Mouse (Mus musculus): Measurements from ENCODE around the gene Btbd11. TPM values are rescaled to one million over a fixed set of nuclear protein-coding genes. Genes with fewer than 3 reads are reported as not detected.
A peak's percentile ranks its signal among the peaks of the same experiment; 100 is the strongest.
"Not testable (repeated sequence)": the region's sequence is repeated elsewhere in the genome, so short reads cannot be mapped to it uniquely, and the experiment has no call there.

Btbd11 gene
- total and polyA plus RNA-seq, 2 experiments, result 0.55 to 0.92 TPM

DNA sequence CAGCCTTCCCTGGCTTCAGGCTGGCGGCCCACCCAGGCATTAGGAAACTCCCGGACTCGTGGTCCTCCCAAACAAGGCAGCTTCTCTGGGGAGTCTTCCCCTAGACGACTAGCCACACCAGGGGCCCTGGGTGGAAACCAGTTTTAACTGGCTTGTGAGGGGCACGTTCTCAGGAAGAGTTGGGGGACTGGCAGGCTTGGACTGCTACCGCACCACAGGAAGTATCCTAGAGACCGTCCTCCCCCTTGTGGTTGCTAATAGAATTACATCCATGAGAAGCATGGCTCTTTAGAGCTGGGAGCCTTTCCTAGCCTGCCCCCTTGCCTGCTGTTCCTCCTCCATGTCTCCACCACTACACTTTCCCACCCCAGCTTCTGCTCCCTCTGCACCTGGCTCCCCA lies 265.1 kb downstream of the Btbd11 start:
- H3K4me3 ChIP-seq (ENCODE audit: insufficient read depth, low read depth, low read length), result no peak overlapping the region
- no peaks in the 10 kb centered on the region for H3K4me1 ChIP-seq (ENCODE audit: control insufficient read depth, insufficient read depth, low read length)
- no peaks in the 10 kb centered on the region for H3K27me3 ChIP-seq (ENCODE audit: control insufficient read depth, insufficient read depth, low read length)
- no peaks in the 10 kb centered on the region for H3K36me3 ChIP-seq (ENCODE audit: control insufficient read depth, insufficient read depth, low read length)
- H3K27ac ChIP-seq (replicated peaks; ENCODE audit: insufficient read depth, low read depth, low read length), result no peak overlapping the region
- WGBS, result 38% methylated on average over 7 of the region's 7 CpGs
- H3K79me2 ChIP-seq (ENCODE audit: control insufficient read depth, insufficient read depth, low read length), result no peaks in the 10 kb centered on the region
- H3K9ac ChIP-seq (ENCODE audit: low read depth, low read length), result no peak overlapping the region
- peak; percentile 26 for DNase-seq (ENCODE audit: extremely low read depth, low read depth, low spot score)
- TF ChIP-seq POLR2A (IDR thresholded peaks at IDR 0.05; ENCODE audit: extremely low read depth, insufficient read depth, low read length), result no peak
- peak; percentile 69 for TF ChIP-seq CTCF (IDR thresholded peaks at IDR 0.05; ENCODE audit: low read depth, low read length)

- TF ChIP-seq CTCF (IDR thresholded peaks at IDR 0.05; ENCODE audit: low read depth, low read length) (no peak), POLR2A (IDR thresholded peaks at IDR 0.05; ENCODE audit: extremely low read depth, insufficient read depth, low read length) (no peak)
- Histone ChIP-seq H3K4me3 (ENCODE audit: insufficient read depth, low read depth, low read length) (no peak overlapping the region), H3K9ac (ENCODE audit: low read depth, low read length) (no peak overlapping the region), H3K36me3 (ENCODE audit: control insufficient read depth, insufficient read depth, low read length) (no peaks in the 10 kb centered on the region), H3K79me2 (ENCODE audit: control insufficient read depth, insufficient read depth, low read length) (no peaks in the 10 kb centered on the region), H3K4me1 (ENCODE audit: control insufficient read depth, insufficient read depth, low read length) (no peaks in the 10 kb centered on the region), H3K27ac (replicated peaks; ENCODE audit: insufficient read depth, low read depth, low read length) (no peak overlapping the region), H3K27me3 (ENCODE audit: control insufficient read depth, insufficient read depth, low read length) (no peaks in the 10 kb centered on the region)
- 68% methylated on average over 4 of the region's 4 CpGs for WGBS
- DNase-seq (ENCODE audit: extremely low read depth, low read depth, low spot score), result no peak
Observed at GRCm38 (mm10) chr10:85655881-85656280, 269.3 kb downstream of the Btbd11 start.

DNA sequence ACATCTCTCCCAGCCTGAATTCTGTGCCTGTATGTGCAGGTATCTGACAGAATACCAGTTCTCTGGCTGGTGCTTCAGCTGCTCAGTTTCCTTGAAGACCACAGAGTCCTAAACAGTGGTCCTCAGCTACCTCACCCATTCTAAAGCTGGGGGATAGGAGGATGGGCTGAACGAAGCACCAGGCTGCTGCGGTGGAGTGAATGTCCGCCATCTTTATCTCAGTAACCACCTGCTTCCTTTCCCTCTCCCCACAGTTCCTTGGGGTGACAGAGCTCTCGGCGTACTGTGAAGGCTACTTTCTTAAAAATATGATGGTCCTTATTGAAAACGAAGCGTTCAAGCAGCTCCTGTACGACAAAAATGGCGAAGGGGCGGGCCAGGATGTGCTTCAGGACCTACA lies 271.3 kb downstream of the Btbd11 start:
- no peak overlapping the region for H3K4me3 ChIP-seq (ENCODE audit: insufficient read depth, low read depth, low read length)
- 84% methylated on average over 10 of the region's 10 CpGs for WGBS

GRCm38 (mm10) chr10:85673512-85673921 lies 286.9 kb downstream of the Btbd11 start:
- no peaks in the 10 kb centered on the region for H3K36me3 ChIP-seq (ENCODE audit: control insufficient read depth, insufficient read depth, low read length)
- H3K27ac ChIP-seq (replicated peaks; ENCODE audit: insufficient read depth, low read depth, low read length), result no peak overlapping the region
- H3K4me3 ChIP-seq (ENCODE audit: insufficient read depth, low read depth, low read length), result no peak overlapping the region
- no peak for DNase-seq (ENCODE audit: extremely low read depth, low read depth, low spot score)
- no peak overlapping the region for H3K9ac ChIP-seq (ENCODE audit: low read depth, low read length)
- no peaks in the 10 kb centered on the region for H3K79me2 ChIP-seq (ENCODE audit: control insufficient read depth, insufficient read depth, low read length)
- 83% methylated on average over 8 of the region's 8 CpGs for WGBS
- TF ChIP-seq CTCF (IDR thresholded peaks at IDR 0.05; ENCODE audit: low read depth, low read length) (no peak), POLR2A (IDR thresholded peaks at IDR 0.05; ENCODE audit: extremely low read depth, insufficient read depth, low read length) (no peak)
- no peaks in the 10 kb centered on the region for H3K4me1 ChIP-seq (ENCODE audit: control insufficient read depth, insufficient read depth, low read length)
- no peaks in the 10 kb centered on the region for H3K27me3 ChIP-seq (ENCODE audit: control insufficient read depth, insufficient read depth, low read length)

More for the DNA sequence above, 271.3 kb downstream of the Btbd11 start:
- Histone ChIP-seq H3K79me2 (ENCODE audit: control insufficient read depth, insufficient read depth, low read length) (no peaks in the 10 kb centered on the region), H3K4me1 (ENCODE audit: control insufficient read depth, insufficient read depth, low read length) (no peaks in the 10 kb centered on the region), H3K27ac (replicated peaks; ENCODE audit: insufficient read depth, low read depth, low read length) (no peak overlapping the region), H3K9ac (ENCODE audit: low read depth, low read length) (no peak overlapping the region), H3K36me3 (ENCODE audit: control insufficient read depth, insufficient read depth, low read length) (no peaks in the 10 kb centered on the region), H3K27me3 (ENCODE audit: control insufficient read depth, insufficient read depth, low read length) (no peaks in the 10 kb centered on the region)
- DNase-seq (ENCODE audit: extremely low read depth, low read depth, low spot score), result no peak
- TF ChIP-seq CTCF (IDR thresholded peaks at IDR 0.05; ENCODE audit: low read depth, low read length) (no peak), POLR2A (IDR thresholded peaks at IDR 0.05; ENCODE audit: extremely low read depth, insufficient read depth, low read length) (no peak)

GRCm38 (mm10) chr10:85678635-85679034 lies 292.0 kb downstream of the Btbd11 start:
- H3K4me3 ChIP-seq (ENCODE audit: insufficient read depth, low read depth, low read length), result no peak overlapping the region
- peak; percentile 13 for DNase-seq (ENCODE audit: extremely low read depth, low read depth, low spot score)
- WGBS, result 24% methylated on average over 4 of the region's 4 CpGs
- no peak overlapping the region for H3K27ac ChIP-seq (replicated peaks; ENCODE audit: insufficient read depth, low read depth, low read length)
- TF ChIP-seq POLR2A (IDR thresholded peaks at IDR 0.05; ENCODE audit: extremely low read depth, insufficient read depth, low read length), result no peak
- TF ChIP-seq CTCF (IDR thresholded peaks at IDR 0.05; ENCODE audit: low read depth, low read length), result peak; percentile 57
- H3K4me1 ChIP-seq (ENCODE audit: control insufficient read depth, insufficient read depth, low read length), result no peaks in the 10 kb centered on the region
- no peaks in the 10 kb centered on the region for H3K36me3 ChIP-seq (ENCODE audit: control insufficient read depth, insufficient read depth, low read length)
- H3K79me2 ChIP-seq (ENCODE audit: control insufficient read depth, insufficient read depth, low read length), result no peaks in the 10 kb centered on the region
- H3K27me3 ChIP-seq (ENCODE audit: control insufficient read depth, insufficient read depth, low read length), result no peaks in the 10 kb centered on the region
- no peak overlapping the region for H3K9ac ChIP-seq (ENCODE audit: low read depth, low read length)

- DNase-seq (ENCODE audit: extremely low read depth, low read depth, low spot score), result no peak
Observed at GRCm38 (mm10) chr10:85682446-85682845, 295.8 kb downstream of the Btbd11 start.

DNA sequence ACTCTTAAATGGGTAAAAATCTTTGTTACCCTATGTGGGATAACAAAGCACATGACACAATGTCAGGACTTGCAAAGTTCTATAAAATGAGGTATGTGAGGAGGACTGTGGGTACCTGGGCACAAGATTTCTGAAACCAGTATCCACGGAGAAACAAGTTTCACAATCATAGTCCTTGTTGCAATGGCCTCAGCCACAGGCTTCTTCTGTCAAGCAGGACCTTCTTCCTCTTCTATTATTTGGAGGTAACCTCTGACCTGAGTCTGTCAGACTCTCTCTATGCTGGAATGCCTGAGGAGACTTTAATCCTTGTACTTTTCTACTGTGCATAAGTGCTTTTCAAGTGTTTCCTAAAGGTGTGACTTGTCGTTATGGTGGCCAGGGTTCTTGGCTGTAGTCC lies 307.8 kb downstream of the Btbd11 start:
- not testable (repeated sequence) for H3K4me3 ChIP-seq (ENCODE audit: insufficient read depth, low read depth, low read length); H3K36me3 ChIP-seq (ENCODE audit: control insufficient read depth, insufficient read depth, low read length); H3K9ac ChIP-seq (ENCODE audit: low read depth, low read length); H3K79me2 ChIP-seq (ENCODE audit: control insufficient read depth, insufficient read depth, low read length); H3K4me1 ChIP-seq (ENCODE audit: control insufficient read depth, insufficient read depth, low read length); DNase-seq (ENCODE audit: extremely low read depth, low read depth, low spot score); H3K27me3 ChIP-seq (ENCODE audit: control insufficient read depth, insufficient read depth, low read length); H3K27ac ChIP-seq (replicated peaks; ENCODE audit: insufficient read depth, low read depth, low read length)
- 69% methylated on average over 2 of the region's 2 CpGs for WGBS

More at GRCm38 (mm10) chr10:85682446-85682845, 295.8 kb downstream of the Btbd11 start:
- no peak overlapping the region for H3K9ac ChIP-seq (ENCODE audit: low read depth, low read length)
- no peak overlapping the region for H3K4me3 ChIP-seq (ENCODE audit: insufficient read depth, low read depth, low read length)
- no peaks in the 10 kb centered on the region for H3K27me3 ChIP-seq (ENCODE audit: control insufficient read depth, insufficient read depth, low read length)
- H3K4me1 ChIP-seq (ENCODE audit: control insufficient read depth, insufficient read depth, low read length), result no peaks in the 10 kb centered on the region
- no peak for TF ChIP-seq POLR2A (IDR thresholded peaks at IDR 0.05; ENCODE audit: extremely low read depth, insufficient read depth, low read length)
- TF ChIP-seq CTCF (IDR thresholded peaks at IDR 0.05; ENCODE audit: low read depth, low read length), result no peak
- H3K36me3 ChIP-seq (ENCODE audit: control insufficient read depth, insufficient read depth, low read length), result no peaks in the 10 kb centered on the region
- WGBS, result 94% methylated on average over 9 of the region's 9 CpGs
- no peak overlapping the region for H3K27ac ChIP-seq (replicated peaks; ENCODE audit: insufficient read depth, low read depth, low read length)
- no peaks in the 10 kb centered on the region for H3K79me2 ChIP-seq (ENCODE audit: control insufficient read depth, insufficient read depth, low read length)

Measured in liver, adult 2 months (tissue).